12 mouse cellular contexts compared by ENCODE assay signal in genomic region chr11:75264550-75264949, GRCm38 (mm10).
DNase-seq lines count a peak whose midpoint lies in the region; TF ChIP-seq lines count a peak whose summit lies in the region.
"Had no signal": no experiment of that assay in that cellular context is flagged by ENCODE, and none has a peak within 500 bp of the region (broad histone marks: within the 10 kb centered on the region; RNA-seq: fewer than 3 reads in every experiment).

No protein-coding gene starts in this region.

- peak; percentile 25 for TF ChIP-seq RAD21 in CH12.LX (IDR thresholded peaks at IDR 0.05; ENCODE audit: low read depth, low read length)

- WGBS in limb, embryonic 10.5 days: 84% methylated on average over 6 of the region's 6 CpGs

- TF ChIP-seq POLR2A in CH12.LX (IDR thresholded peaks at IDR 0.05; ENCODE audit: low read depth, low read length): no peak

- no peak overlapping the region for H3K4me3 ChIP-seq in layer of hippocampus, adult 2 months
- H3K4me3 ChIP-seq in CH12.LX (replicated peaks in 1 of 3; ENCODE audit: low read depth in 2 of 3, low read length in 2 of 3, poor library complexity in 1 of 3): no peak overlapping the region
- H3K4me3 ChIP-seq in limb, embryonic 10.5 days: no peak overlapping the region
- H3K4me3 ChIP-seq: heart, adult 2 months; liver, embryonic 13.5 days had no signal

- in situ Hi-C loops in CH12.LX (cut with MboI; ENCODE audit: low pct_ligation_motif_present, low pct_unique_long_range_greater_than_20kb, low sequenced_read_pairs): no loop called here

- no peak for DNase-seq in layer of hippocampus, adult 2 months (ENCODE audit: low spot score in 2 of 2)
- DNase-seq in layer of hippocampus, adult 9-11 months: no peak
- DNase-seq in CH12.LX (ENCODE audit: extremely low read depth) (no peak), ES-CJ7 (ENCODE audit: low read depth, low spot score) (peak; percentile 36)
- DNase-seq in limb, embryonic 10.5 days (ENCODE audit: low spot score): no peak
- no peak for DNase-seq in Muller cell, postnatal 12 days (ENCODE audit: inconsistent ontology term)
- no peak for DNase-seq in adrenal gland, postnatal 36 days
- DNase-seq: cerebellum, adult 9-10 months; kidney, postnatal 25 days; liver, embryonic 13.5 days; right cerebral cortex, postnatal 14 days had no signal

- H3K79me2 ChIP-seq in CH12.LX (replicated peaks; ENCODE audit: control insufficient read depth, extremely low read depth, insufficient read depth, poor library complexity, severe bottlenecking): no peaks in the 10 kb centered on the region

- no peak for TF ChIP-seq EP300 in CH12.LX (IDR thresholded peaks at IDR 0.05; ENCODE audit: low read length)

- H3K4me1 ChIP-seq in CH12.LX (ENCODE audit: control insufficient read depth in 1 of 2, insufficient read depth in 2 of 2): peaks cover 16 to 36% of the 10 kb centered on the region in 2 experiments
- H3K4me1 ChIP-seq in limb, embryonic 10.5 days: peaks cover 81% of the 10 kb centered on the region

- peak overlapping the region; percentile 84 for H3K27ac ChIP-seq in layer of hippocampus, adult 2 months
- no peak overlapping the region for H3K27ac ChIP-seq in CH12.LX (ENCODE audit: insufficient read depth, low read depth)
- peak overlapping the region; percentile 82 for H3K27ac ChIP-seq in limb, embryonic 10.5 days
- H3K27ac ChIP-seq: heart, adult 2 months; liver, embryonic 13.5 days had no signal

- H3K27me3 ChIP-seq in CH12.LX (replicated peaks): peaks cover 13% of the 10 kb centered on the region
- H3K27me3 ChIP-seq in limb, embryonic 10.5 days (ENCODE audit: low read depth, poor library complexity, severe bottlenecking): 0 out of 2 replicates have a peak, but pooled peaks cover 7% of the 10 kb centered on the region
- H3K27me3 ChIP-seq: liver, embryonic 13.5 days had no signal

- dilution Hi-C loops in CH12.LX (cut with MboI; ENCODE audit: extremely low pct_ligation_motif_present, extremely low pct_unique_long_range_greater_than_20kb, low sequenced_read_pairs): no loop called here

- H3K9me3 ChIP-seq in CH12.LX (replicated peaks; ENCODE audit: low read length): no peaks in the 10 kb centered on the region
- no peaks in the 10 kb centered on the region for H3K9me3 ChIP-seq in limb, embryonic 10.5 days (replicated peaks)
- H3K9me3 ChIP-seq: liver, embryonic 13.5 days had no signal

- H3K4me2 ChIP-seq in CH12.LX (ENCODE audit: insufficient read depth, low read depth, poor library complexity, severe bottlenecking): no peak overlapping the region
- H3K4me2 ChIP-seq: liver, embryonic 13.5 days had no signal

- H3K9ac ChIP-seq in CH12.LX (ENCODE audit: insufficient read depth, low read depth): no peak overlapping the region
- H3K9ac ChIP-seq: liver, embryonic 13.5 days had no signal

- peak; percentile 61 for TF ChIP-seq CTCF in layer of hippocampus, adult 2 months (conservative IDR thresholded peaks at IDR 0.05)
- TF ChIP-seq CTCF in CH12.LX (conservative IDR thresholded peaks at IDR 0.05 in 1 of 2, IDR thresholded peaks at IDR 0.05 in 1 of 2; ENCODE audit: low read depth in 2 of 2, low read length in 2 of 2): peak in 1 of 2 experiments; percentile 51; a peak in 2 of 4 replicates

- no peaks in the 10 kb centered on the region for H3K36me3 ChIP-seq in CH12.LX (replicated peaks in 1 of 2; ENCODE audit: control insufficient read depth in 1 of 2, insufficient read depth in 1 of 2, low read length in 1 of 2)
- no peaks in the 10 kb centered on the region for H3K36me3 ChIP-seq in limb, embryonic 10.5 days
- H3K36me3 ChIP-seq: liver, embryonic 13.5 days had no signal

TF ChIP-seq in CH12.LX, 34 proteins besides CTCF, POLR2A, EP300 and RAD21:
- TF ChIP-seq TBP (conservative IDR thresholded peaks at IDR 0.05; ENCODE audit: low read depth, low read length) (no peak), USF2 (conservative IDR thresholded peaks at IDR 0.05; ENCODE audit: low read depth, low read length) (no peak), ZMIZ1 (IDR thresholded peaks at IDR 0.05; ENCODE audit: low read depth, low read length) (no peak), SMC3 (IDR thresholded peaks at IDR 0.05; ENCODE audit: low read depth, low read length) (peak; percentile 40), GABPA (IDR thresholded peaks at IDR 0.05; ENCODE audit: insufficient replicate concordance, low read depth, low read length) (no peak), JUND (conservative IDR thresholded peaks at IDR 0.05; ENCODE audit: low read depth, low read length) (no peak), ZNF384 (IDR thresholded peaks at IDR 0.05; ENCODE audit: low read depth, low read length) (no peak)
